Mouse (Mus musculus) cerebellum, adult 11 months (tissue): ENCODE measurements around the gene Dyrk1a.
A peak's percentile ranks its signal among the peaks of the same experiment; 100 is the strongest.

Experiments used
- DNase-seq: peaks from one replicate; pipeline ENCODE4 v3.0.0; 2022

Dyrk1a gene

DNA sequence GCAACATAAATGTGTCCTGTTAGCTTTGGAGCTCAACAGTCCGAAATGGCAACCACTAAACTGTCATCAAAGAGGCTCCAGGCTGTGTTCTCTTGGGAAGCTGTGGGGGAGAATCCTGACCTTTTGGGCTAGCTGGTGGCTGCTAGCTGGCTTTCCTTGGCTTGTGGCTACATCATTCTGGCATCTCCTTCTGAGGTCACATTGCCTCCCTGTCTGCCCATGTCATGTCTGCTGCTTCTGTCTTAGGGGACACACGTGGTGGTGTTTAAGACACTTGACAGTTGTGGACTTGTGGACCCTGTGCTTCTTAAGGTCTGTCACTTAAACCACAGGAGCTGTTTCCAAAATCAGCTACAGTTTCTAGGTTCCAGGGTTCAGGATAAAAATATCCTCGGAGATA is 21.7 kb downstream of the Dyrk1a start:
- no peak for DNase-seq

GRCm38 (mm10) chr16:94596633-94597032 is 26.8 kb downstream of the Dyrk1a start:
- no peak for DNase-seq

DNA sequence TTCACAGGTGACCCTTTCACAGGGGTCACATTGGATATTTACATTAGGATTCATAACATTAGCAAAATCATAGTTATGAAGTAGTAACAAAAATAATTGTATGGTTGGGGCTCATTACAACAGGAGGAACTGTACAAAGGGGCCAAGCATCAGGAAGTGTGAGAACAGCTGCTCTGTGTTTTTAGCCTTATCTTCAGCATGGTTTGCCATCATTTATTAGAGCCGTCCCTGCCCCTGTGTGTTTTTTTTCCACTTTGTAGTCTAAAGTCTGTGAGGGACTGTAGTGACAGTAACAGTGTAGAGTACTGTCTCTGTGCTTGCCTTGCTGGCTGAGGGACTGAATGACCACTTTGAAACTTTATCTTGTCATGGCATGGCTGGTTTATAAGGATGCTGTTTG is 27.8 kb downstream of the Dyrk1a start:
- DNase-seq, result no peak

GRCm38 (mm10) chr16:94599977-94600724 is 30.3 kb downstream of the Dyrk1a start:
- DNase-seq, result no peak

DNA sequence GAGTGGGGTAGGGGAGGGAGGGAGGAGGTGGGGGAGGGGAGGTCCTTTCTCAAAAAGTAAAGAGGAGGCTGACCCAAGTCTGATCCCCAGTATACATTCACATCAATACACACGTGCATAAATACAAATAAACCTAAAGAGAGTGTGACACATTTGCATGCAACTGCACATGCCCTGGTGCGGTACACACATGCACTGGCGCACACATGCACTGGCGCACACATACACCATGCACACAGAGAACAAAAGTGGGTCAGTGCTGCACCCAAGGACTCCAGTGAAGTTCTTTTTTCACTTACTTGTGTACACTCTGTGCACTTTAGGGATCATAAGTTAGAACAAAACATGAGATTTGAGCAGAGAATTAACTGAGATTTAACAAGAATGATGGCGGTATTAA is 31.3 kb downstream of the Dyrk1a start:
- DNase-seq, result no peak

- no peak for DNase-seq
Measured at GRCm38 (mm10) chr16:94601540-94601953, 31.7 kb downstream of the Dyrk1a start.

GRCm38 (mm10) chr16:94602188-94602587 is 32.4 kb downstream of the Dyrk1a start:
- DNase-seq, result no peak

DNA sequence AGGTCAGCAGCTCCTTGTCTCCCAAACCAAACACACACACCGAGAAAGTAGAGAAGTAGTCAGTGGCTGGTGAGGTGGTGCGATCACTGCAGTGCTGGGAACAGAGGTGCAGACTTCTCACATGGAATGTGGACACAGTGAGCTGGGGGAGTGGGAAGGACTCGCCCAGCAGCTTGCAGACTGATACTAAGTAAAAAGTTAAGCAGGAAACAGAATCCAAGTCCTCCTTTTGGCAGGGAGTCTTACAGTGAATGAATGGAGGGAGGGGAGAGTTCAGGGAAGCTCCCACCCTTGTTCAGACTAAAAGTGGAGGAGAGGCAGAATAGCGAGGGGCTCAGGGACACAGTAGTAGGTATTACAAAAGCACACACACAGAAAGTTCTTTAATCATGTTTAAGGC is 32.9 kb downstream of the Dyrk1a start:
- DNase-seq, result no peak

- DNase-seq, result no peak
Measured at GRCm38 (mm10) chr16:94606169-94606568, 36.4 kb downstream of the Dyrk1a start.

DNA sequence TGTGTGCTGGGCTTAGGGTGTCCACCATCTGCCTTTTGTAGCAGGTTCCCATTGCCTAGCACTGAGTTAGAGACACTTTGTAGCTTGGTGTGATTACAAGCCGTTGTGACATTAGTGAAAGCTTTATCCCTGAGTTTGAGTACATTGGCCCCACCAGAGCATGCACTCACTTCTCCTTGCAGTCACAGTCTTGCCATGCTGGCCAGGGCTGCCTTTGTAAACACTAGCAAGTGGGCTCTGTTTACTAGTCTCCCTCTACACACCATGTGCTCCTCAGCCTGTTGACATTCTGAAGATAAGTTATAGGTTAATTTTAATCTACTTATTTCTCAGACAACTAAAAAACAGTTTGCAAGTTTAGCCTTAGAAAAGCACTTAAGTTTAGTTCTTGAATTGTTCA is 37.7 kb downstream of the Dyrk1a start:
- no peak for DNase-seq

- no peak for DNase-seq
Measured at GRCm38 (mm10) chr16:94608706-94609594, 39.1 kb downstream of the Dyrk1a start.

DNA sequence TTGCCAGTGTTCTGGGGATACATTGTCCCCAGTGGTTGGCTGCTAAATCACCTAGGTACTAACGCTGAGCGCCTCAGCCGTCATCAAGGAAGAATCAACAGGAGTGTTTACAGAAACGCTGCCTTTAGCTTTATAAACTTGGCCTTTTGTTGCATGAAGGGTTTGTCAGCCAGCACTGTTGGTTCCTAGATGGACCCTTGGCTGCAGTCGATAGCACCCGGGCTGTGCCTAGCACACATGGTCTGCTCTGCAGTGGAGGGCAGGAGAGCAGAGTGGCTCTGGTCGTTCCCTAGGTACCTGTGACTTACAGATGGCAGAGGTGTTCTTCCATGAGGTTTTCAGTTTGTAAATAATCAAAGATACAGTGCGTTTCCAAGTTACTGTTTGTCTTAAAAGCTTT is 42.8 kb downstream of the Dyrk1a start:
- no peak for DNase-seq

DNA sequence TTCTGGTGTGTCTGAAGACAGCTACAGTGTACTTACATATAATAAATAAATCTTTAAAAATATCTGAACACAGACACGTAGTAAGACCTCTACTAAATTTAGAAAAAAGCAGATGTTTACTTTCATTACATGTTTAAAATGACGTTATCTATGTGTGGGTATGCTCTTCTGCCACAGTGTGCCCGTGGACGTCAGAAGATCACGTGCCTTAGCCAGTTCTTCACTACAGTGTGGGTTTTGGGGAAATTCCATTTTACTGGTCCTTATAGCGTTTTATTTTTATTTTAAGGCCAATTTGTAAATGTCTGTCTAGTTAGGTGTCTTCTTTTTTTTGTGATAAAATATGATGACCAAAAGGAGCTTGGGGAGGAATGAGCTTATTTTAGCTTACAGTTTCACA is 47.4 kb downstream of the Dyrk1a start:
- no peak for DNase-seq

DNA sequence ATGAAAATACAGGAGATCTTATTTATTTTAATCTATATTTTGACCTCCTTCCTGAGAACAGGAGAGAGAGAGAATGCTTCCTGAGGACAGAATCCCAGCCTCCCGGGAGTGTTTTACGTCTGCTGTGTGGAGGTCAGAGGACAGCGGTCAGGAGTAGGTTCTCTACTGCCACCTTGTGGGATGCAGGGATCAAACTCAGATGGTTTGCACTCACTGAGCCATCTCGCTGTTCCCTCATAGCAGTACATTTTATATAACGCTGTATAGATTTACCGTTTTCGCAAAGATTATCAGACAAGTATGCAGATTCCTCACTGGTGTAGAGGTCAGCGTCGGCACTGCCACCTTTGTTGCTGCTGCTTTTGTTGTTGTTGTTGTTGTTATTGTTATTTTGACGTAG is 48.7 kb downstream of the Dyrk1a start:
- peak; percentile 62 for DNase-seq

- DNase-seq, result no peak
Measured at GRCm38 (mm10) chr16:94619301-94619700, 49.5 kb downstream of the Dyrk1a start.

GRCm38 (mm10) chr16:94624871-94625270 is 55.1 kb downstream of the Dyrk1a start:
- peak; percentile 45 for DNase-seq

DNA sequence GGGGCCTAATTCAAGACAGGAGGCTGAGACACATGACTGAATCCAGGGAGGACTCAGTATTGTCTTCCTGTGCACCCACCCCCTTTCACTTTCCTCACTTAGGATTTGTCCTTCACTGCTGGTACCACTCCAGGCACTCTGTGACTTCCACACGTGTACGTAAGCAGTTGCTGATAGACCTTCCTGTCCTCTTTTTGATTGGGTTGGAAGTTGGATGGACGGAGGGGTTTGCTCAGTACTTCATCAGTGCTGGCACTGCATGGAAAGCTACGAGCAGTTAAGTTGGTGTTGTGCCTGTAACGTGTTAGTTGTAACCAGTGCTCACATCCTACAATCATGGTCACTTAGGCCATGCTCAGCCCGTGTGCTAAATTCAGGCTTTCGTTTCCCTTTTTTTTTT is 55.8 kb downstream of the Dyrk1a start:
- no peak for DNase-seq

GRCm38 (mm10) chr16:94627736-94628135 is 57.9 kb downstream of the Dyrk1a start:
- no peak for DNase-seq

GRCm38 (mm10) chr16:94628976-94629729 is 59.3 kb downstream of the Dyrk1a start:
- no peak for DNase-seq

GRCm38 (mm10) chr16:94631984-94632383 is 62.2 kb downstream of the Dyrk1a start:
- DNase-seq, result peak; percentile 34

GRCm38 (mm10) chr16:94632424-94632963 is 62.7 kb downstream of the Dyrk1a start:
- no peak for DNase-seq

DNA sequence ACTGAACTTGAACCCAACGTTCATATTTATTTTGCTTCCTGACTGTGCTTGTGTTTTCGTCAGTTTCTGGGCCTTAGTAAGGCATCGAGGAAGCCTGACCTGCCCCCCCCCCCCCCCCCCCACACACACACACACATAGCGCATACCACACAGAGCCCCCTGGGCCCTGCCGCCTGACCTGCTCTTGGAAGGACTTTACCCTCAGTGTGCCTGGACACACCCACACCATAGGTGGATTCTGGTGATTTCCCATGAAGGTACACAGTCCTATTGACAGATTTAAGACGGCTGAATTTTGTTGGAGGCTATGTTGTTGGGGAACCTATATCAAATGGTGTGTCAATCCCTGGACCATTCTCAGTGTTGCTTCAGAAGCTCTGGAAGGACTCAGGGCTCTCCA is 63.2 kb downstream of the Dyrk1a start:
- DNase-seq, result no peak

DNA sequence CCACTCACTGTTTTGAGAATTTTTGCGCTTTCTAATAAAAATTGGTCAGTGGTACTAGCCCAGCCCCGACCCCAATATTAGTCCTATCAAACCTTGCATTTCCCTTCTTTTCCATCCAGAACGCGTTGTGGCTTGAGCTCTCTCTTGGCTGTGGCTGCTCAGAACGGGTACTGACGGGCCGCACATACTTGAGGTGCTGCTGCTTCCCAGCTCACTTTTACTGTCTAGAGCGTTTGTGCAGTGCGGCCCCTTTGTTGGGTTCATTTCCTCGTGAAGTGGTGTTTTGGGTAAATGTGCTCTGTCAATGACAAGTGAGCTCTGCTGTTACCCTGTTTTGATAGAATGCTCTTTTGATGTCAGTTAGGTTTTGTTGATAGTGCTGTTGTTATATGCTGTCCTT is 67.6 kb downstream of the Dyrk1a start:
- no peak for DNase-seq
